Mouse (Mus musculus): ENCODE data around the gene Sesn1.
"Not testable (repeated sequence)": the region's sequence is repeated elsewhere in the genome, so short reads cannot be mapped to it uniquely, and the experiment has no call there.

Sesn1 gene

DNA sequence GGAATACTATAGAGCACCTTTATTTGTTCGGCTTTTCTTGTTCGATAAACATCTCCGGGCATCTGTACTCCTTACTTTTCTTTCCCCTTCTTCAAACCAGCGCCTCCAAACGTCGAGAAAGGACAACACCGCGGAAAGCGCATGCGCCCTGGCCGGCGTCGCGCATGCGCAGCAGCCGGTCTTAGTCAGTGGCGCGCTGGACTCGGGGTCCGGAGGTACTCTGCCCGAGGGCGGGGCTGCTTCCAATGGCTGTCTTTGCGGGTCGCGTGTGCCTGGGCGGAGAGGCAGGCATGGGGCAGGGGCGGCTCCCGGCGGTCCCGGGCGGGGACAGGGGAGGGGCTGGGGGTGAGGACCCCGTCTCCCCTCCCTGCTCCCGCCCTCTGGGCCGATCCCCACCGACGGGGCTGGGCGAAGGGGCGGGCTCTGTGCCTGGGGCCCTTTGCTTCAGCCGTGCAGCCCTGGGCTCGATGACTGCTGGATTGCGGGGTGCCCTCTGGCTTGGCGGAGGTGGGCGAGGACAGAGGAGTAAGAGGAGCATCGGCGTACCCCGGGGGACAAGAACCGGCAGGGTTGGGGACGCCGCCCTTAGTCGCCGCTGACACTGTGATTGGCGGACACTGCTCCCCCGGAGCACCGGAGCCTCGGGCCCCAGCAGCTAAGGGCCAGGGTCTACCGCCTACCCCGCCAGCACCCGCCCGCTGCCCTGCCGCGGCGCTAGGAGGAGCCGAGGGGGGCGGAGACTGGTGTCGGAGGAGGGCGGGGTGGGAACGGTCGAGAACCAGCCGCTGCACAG lies at the start of gene Sesn1, which contains the start of gene Cep57l1:
TSS of gene Sesn1 (plus strand) at position 165 of the 793 bp plus-strand sequence.
TSS of gene Cep57l1 (minus strand) at position 101 of the 793 bp plus-strand sequence.
- DNase-seq (ENCODE audit: low read depth, low spot score): peak; percentile 88

DNA sequence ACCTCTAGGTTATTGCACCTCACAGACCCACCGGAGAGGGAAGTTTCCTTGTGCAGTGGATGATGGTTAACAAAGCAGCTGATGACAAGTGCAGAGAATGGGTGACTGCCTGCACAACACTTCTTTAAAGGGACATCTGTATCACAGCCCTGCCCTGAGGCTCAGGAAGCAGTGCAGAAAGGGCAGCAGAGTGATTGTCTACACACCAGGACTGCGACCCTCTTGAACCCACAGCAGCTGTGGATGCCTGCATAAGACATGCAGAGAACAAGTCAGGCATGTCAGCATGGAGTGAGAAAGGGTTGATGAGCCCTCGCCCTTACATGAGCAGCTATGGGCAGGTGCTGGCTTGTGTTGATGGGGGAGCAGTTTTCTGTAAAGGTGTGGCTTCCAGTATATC lies 48.9 kb upstream of the Sesn1 start:
- DNase-seq (ENCODE audit: low read depth, low spot score): no peak

DNA sequence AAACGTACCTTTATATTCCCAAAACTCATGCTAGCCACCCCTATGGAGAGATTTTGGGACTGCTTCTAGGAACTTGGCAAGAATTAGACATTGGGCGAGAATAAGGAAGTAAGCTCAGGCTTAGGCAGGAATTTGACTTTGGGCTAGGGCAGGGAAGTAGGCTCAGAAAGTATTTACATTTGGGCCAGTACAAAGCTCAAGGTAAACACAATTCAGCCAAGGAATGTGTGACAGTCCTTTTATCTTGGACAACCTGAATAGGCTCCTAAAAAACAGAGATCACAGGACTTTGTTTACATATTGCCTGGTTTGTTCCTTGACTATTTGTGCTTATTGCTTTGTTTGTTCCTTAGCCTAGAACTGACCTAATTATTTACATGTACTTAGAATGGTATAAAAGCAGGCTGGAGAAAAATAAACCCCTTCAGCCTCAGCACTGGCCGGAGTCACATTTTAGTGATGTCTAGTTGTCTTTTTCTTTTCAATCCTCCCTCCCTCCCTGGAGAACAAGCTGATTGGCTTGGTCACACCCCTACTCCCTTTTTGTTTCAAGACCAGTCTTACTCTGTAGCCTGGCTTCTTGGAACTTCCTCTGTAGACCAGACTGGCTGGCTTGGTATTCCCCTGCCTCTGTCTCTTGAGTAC lies 45.9 kb upstream of the Sesn1 start:
- DNase-seq (ENCODE audit: low read depth, low spot score): no peak

DNA sequence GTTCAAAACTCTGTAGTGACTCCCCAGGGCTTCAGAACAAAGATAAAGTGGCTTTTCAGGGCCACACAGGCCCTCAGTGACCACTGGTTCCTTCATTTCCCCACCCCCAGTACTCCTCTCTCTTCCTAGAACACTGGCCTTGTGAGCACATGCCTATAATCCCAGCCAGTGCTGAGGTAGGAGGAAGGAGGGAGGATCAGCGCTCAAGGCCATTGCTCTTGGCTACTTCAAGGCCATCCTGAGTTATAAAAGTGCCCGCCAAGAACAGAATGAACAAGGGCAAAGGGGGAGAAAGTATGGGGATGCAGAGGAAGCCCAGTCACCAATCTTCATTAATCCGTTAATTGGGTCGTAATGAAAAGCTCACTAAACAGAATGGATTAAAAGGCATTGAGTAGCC lies 44.1 kb upstream of the Sesn1 start:
- no peak for DNase-seq (ENCODE audit: low read depth, low spot score)

DNA sequence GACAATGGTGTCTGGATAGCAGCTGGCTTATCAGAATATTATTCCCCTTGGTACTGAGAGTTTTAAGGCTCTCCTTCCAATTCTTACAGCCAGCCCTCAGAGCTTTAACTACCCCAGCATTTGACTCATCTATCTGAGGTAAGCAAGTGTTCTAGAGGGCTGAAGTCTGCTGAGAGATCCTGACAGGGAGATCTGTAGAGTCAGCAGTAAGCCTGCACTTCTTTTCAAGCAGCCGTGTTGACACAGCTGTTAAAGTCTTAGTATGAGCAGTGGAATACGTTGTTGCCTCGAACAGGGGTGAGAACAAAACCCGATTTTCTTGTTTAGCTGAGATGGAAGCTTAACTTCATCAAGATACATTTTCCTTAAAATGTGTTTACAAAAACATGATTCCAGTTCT lies 43.5 kb upstream of the Sesn1 start:
- DNase-seq (ENCODE audit: low read depth, low spot score): no peak

DNA sequence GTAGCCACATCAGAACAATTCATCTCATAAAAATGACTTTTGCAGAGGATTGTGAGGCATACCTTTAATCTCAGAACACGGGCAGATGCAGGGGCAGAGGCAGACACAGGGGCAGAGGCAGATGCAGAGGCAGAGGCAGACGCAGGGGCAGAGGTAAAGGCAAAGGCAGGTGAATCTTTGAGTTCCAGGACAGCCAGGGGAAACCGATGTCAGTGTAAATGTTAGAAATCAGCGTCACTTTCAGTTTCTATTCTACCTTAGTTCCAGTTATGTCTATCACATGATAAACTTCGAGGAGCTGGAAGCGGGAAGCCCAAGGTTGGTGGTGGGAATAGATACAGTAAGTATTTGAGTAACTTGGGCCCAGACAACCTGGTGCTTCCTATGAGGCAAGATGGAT lies 42.5 kb upstream of the Sesn1 start:
- no peak for DNase-seq (ENCODE audit: low read depth, low spot score)

DNA sequence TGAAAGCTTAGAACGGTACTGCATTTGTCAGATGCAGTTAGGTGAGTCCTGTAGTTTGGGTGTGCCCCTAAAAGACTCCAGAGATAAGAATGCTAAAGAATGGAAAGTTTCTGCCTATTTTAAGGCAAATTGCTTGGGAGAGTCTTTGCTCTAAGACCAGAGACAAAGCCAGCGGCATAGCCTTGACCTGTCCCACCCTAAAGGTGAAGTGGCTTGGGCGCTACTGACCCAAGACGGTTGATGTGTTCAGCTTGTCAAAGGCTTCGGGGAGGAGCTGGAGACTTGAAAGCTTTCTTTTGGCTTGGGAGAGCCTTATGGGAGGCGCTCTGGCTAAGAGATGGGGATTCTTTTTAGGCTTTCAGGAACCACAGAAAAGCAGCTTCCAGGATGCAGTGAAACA lies 17.4 kb upstream of the Sesn1 start:
- no peak for DNase-seq (ENCODE audit: low read depth, low spot score)

DNA sequence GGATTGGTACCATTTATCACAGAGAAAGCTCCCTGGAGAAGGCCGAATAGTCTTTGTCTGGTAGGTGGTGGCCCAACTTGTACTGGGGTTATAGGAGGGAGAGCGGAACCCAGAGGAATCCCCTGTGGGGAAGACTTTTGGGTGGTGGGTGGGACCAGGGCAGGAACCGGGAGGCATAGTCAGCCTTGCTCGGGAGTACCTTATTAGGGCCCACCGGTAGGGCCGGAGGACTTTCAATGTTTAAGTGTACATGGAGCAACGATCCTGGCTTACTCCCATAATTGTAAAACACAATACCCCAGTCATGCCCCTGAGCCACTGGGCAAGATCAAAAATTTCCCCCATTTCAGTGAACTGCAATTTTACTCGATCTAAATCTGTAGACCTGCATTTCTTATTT lies 12.5 kb upstream of the Sesn1 start:
- DNase-seq (ENCODE audit: low read depth, low spot score): no peak

DNA sequence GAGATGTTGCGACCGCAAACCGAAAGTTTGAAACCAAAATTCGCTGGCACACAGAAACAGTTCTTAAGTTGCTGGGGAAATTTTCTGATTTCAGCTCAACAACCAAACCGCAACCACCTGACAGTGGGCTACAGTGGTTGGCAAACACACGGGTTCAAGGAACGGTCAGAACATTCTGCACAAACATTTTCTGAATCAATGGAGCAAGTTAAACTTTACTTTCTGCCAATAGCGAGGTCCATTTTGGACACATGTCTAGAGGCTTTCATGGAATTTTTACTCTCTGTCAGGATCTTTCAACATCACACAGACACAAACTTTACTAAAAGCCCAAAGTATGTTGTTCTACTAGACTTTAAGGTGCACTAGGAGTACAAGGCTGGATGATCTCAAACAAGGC lies 6.3 kb upstream of the Sesn1 start:
- DNase-seq (ENCODE audit: low read depth, low spot score): no peak

DNA sequence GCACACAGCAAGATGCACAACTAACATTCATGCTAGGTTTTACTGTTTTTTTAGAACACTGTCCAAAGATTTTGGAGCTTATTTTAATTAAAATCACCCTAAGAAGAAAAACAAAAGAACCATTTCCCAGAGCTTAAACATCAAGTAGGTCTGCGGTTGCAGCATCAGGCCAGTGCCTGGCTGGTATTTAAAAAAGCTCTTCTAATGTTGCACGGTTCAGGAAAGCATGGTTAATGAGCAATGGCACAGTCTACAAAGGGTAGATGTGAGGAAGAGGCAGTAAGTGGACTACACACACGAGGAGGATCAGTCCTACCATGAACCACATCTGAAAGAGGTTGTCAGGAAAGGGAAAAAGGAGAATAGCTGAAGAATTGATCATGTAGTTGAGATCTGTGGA lies 5.0 kb upstream of the Sesn1 start:
- no peak for DNase-seq (ENCODE audit: low read depth, low spot score)

DNA sequence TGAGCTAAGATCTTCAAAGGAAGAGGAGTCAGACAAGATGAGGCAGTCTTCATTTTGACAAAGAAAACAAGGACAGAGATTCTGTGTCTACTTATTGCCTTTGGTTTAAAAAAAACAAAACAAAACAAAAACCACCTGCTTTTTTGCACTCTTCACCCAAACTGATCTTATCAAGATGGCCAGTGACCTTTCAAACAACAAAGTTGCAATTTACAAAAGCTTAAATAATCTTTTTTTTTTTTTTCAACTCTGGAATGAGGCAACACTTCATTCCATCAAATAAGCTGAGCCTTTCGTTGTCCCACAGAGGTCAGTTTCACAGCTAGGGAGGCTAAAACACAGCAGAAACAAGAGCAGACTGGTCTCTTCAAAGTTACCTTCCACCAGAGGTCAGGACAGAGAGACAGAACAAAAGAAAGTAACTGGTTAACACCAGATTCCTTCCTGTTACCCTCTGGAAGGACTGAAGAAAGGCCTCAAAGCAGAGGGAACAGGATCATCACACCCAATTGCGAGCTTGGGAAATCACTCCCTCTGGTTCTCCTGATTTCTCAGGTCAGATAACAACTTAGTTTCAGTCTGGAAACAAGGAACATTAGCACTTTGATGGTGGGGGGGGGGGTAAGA lies 3.9 kb upstream of the Sesn1 start:
- no peak for DNase-seq (ENCODE audit: low read depth, low spot score)

DNA sequence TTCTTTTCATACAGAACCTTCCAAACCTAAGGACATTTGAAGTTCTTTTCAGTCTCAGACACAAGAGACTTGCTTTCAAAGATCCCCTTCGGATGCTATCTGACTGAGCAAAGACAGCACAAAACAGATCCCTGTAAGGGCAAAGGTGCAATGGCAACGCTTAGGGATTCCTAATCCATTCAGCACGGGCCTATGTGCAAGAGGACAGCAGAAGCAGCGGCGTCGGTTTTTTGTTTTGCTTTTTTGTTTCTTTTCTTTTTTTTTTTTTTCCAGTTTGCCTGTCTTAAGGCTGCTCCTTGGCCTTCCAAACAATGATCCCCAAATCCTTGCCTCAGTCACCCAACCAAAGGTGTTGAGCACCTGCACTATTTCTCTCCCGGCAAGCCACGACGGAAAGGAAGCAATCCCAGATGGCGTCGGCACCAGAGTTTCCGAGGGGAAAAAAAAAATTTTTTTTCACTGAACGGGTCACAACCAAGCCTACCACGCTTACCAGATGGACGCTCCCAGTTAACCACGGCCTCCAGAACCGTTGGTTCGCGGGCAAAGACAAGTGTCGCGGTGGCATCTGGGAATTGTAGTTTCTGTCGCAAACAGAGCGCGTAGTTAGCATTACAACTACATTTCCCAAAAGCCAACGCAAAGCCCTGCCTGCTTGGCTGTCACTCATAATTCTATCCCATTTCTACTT lies 510 bp upstream of the Sesn1 start:
- no peak for DNase-seq (ENCODE audit: low read depth, low spot score)

DNA sequence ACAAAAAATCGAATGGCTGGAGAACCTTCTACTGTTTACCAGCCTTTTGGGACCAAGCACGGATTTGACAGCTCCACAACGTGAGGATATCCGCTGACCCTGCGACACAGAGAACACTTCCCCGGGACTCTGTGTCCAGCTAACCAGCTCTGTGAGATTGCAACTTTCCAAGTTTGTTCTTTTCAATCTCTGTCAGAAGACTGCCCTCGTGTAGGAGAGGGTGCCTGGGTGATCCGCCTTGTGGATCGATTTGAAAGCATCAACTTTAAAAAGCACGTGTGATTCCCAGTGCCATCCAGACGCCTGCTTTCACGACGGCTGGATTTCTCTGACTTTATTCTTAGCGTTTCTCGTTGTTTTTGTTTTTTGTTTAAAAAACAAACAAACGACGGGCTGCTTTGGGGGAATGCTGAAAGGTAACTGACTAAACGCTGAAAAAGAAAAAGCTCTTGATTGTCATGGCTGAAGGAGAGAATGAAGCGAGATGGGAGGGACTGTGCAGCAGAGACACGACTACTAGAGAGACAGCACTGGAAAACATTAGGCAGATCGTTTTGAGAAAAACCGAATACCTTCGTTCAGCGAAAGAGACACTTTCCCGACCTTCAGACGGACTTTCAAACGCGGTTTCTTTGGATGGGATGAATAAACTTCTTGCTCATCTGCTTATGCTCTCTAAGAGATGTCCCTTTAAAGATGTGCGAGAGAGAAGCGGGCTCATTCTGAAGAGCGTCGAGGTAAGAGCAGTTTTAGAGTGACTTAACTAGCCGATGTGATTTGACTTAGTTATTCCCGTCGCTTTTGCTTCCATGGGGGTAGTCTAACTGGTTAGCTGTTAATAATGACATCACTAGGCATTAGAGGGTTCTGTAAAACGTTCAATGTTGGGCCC lies 1.1 kb downstream of the Sesn1 start:
- no peak for DNase-seq (ENCODE audit: low read depth, low spot score)

DNA sequence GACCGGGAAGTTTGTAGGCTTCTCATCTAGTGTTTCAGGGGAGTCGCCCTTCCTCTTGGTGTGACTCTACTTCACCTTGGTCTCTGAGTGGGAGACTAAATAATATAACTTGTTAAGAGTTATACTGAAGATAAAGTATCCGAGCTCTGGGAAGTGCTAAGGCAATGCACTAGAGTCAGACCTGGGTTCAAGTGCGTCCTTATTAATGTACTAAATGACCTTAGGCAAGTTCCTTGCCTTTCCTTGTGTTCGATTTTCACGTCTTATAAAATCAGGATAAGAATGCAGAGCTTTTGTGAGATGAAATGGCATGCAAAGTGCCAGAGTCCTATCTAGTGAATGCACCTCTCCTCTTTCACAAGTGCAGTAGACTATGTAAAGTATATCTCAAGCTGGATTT lies 2.8 kb downstream of the Sesn1 start:
- DNase-seq (ENCODE audit: low read depth, low spot score): no peak

DNA sequence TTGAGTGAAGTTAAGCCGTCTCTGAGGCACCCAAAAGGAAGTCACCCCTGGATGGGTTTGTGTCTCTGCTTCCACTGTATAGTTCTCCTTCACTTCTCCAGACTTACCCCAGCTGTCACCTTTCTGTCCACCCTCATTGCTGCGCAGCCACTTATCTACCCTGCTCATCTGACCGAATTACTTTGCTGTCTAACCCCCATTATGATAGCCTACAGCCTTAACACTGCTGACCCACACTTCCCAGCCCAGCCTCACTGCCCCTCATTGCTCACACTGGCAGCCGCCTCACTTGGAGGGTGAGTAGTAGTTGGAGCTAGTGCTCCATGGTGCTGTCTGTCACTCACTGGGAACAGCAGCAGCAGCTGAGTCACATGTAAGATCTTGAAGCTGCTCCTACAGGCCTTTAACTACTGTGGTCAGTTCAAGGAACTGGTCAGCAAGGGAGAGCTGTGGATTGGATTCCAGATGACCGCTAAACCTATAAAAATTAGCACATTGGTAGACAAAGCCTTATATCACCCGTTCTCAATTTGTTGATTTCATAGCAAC lies 4.6 kb downstream of the Sesn1 start:
- DNase-seq (ENCODE audit: low read depth, low spot score): no peak

DNA sequence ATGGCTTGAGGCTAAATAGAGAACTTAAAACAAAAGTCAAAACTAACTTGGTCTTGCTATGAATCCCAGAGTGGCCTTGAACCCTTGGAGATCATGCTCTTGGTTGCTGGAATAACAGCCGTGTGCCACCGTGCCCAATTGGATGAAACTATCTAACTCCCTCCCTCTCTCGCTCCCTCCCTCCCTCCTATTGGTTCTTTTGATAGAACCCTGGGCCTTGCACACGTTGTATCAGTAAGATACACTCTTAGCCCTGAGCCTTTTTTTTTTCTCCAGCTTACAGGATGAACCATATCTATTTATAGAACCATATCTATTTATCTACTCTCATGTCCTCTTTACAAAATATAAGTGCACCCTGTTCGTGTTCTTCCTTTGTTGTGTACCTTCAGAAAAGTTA lies 6.8 kb downstream of the Sesn1 start:
- DNase-seq (ENCODE audit: low read depth, low spot score): no peak

DNA sequence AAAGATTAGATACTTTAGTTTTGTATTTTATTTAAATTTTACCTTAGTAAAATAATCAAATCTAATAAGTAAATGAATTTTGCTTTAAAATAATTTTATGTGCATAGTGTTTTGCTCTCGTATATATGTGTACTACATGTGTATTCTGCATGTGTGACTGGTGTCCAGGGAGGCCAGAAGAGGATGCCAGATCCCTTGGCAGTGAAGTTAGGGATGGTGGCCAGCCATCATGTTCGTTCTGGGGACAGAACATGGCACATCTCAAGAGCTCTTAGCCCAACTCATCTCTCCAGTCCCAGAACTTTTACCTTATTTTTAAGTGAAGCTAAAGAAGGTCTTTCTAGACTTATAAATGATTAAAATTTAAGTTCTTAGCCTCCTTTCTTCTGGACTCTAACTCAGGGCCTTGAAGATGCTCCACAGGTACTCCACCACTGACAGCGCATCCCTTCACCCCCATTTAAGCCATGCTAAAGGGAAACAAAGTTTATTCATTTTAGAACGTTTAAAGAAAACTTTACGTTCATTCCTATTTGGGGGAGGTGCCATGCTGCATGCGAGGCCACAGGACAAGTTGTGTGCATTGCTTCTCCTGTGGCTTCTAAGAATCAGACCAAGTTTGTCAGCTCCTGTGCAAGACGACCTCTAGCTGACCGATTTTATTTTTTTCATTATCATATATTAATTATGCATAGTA lies 8.4 kb downstream of the Sesn1 start:
- no peak for DNase-seq (ENCODE audit: low read depth, low spot score)

DNA sequence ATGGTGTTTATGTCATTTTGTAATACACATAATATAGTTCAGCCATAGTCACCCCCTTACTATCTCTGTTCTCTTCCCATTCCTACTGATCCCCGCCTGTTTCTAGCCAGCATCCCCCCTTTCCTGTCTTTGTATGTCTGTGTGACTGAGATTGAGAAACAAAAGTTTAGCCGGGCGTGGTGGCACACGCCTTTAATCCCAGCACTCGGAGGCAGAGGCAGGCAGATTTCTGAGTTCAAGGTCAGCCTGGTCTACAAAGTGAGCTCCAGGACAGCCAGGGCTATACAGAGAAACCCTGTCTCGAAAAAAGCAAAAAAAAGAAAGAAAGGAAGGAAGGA lies 9.0 kb downstream of the Sesn1 start:
- not testable (repeated sequence) for DNase-seq (ENCODE audit: low read depth, low spot score)

DNA sequence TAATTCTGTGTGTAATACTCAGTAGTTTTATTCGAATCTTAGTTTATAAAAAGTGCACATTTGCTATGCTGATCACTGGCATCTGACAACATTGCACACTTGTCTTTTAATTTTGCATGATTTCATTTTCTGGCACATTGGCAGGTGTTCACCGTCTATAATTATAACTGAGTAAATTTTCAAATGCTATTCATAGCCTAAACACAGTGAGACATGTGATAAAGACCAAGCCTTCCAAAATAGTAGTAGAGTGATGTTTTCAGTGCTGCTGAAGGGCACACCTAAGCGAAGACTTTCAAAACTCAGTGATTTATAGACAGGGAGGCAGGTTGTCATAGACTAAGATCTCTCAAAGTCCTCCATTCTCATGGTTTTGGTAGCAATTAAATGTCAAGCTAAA lies 9.6 kb downstream of the Sesn1 start:
- no peak for DNase-seq (ENCODE audit: low read depth, low spot score)

DNA sequence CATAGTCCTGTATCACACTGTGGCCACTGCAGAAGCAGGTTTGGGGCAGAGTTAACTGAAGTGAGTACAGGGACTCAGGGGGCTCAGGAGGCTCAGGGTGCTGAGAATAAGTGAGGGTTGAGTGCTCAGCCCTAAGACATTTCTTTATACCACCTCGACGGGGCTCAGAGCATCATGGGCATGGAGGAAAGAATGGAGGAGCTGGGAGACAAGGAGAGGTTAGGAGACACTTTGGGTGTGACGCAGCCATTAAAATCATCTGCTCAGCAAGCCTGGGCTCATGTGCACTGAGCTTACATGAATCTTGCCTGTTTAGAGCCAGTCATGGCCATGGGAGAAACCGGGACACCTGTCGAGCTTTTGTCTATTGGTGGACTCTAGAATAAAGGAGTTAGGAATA lies 10.7 kb downstream of the Sesn1 start:
- no peak for DNase-seq (ENCODE audit: low read depth, low spot score)

DNA sequence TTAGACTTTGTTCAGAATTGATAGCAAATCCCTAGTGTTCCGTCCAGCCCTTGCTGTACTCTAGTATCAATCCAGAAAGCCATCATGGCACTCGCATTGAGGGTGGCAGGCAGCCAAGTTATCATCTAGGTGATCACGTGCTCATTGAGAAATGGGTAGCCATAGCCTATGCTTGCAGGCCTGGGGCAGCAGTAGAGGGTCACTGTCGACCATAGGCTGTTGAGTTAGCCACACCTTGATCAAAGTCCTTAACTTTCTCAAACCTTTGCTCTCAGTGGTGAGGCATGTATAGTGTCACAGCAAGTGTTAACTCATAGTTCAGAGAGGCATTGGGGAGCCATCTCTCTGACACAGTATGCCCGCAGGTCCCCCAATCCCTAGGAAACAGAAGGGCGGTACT lies 11.4 kb downstream of the Sesn1 start:
- no peak for DNase-seq (ENCODE audit: low read depth, low spot score)
